Mouse (Mus musculus): ENCODE results near the gene Nnmt. TPM values are rescaled to one million over a fixed set of nuclear protein-coding genes. Genes with fewer than 3 reads are reported as not detected.

Nnmt gene
- total RNA-seq (2021), result 1 to 10 TPM; 5.1 to 5.5 TPM

DNA sequence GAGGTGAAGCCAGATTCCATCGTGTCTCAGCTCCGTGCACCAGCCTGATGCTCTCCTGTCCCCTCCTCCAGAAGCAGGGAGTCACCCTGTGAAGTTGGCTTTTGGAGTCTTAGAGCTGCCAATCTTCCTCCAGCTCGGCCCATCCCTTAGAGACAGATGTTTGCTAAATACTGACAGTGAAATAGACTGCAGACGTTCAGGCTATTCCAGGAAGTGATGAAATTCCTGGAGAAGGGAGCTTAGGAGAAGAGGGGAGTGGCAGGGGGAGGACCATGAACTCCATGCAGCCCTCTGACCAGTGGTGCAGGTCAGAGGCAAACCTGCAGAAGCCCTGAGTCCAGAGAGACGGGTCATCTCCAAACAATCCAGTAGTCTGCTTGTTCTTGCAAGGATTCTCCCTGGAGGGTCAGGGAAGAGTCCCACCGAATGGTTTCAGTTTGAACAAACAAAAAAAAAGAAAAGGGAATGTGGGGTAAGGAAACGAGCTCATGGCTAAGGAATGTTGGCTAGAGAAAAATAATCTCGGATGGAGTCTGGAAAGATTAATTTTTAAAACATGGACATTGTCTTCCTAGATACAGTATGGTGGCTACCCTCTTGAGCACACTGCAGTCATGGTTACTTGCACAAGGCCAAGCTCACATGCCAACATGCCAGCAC lies at the start of gene Nnmt:
TSS of gene Nnmt (minus strand) at position 215 of the 660 bp plus-strand sequence.
- DNase-seq (ENCODE audit: low spot score), result peak; percentile 37
- intact Hi-C loops (cut with DNase I), result no loop called here

DNA sequence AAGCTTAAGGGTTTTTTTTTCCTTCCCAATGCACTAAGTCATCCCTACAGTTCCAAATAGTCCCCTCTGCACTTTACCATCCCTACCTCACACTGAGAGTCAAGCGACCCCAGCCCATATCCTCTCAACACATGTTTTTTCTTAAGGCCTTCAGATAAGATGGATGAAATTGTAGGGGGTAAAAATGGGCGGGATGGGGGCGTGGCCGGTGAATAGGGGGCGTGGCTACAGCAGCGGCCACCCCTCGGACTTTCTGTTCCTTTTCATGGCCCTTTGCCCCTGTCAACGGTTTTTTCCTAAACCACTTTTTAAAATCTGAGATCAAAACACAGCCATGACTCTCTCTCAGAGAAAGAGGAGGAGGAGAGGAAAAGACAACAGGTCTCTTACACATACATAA lies 49.8 kb upstream of the Nnmt start:
- no peak for DNase-seq (ENCODE audit: low spot score)
- intact Hi-C loops (cut with DNase I), result loop anchor here (2.0 to 5.0 kb wide), 2 partner anchors 18 to 43 kb away; no protein-coding TSS in a partner anchor

DNA sequence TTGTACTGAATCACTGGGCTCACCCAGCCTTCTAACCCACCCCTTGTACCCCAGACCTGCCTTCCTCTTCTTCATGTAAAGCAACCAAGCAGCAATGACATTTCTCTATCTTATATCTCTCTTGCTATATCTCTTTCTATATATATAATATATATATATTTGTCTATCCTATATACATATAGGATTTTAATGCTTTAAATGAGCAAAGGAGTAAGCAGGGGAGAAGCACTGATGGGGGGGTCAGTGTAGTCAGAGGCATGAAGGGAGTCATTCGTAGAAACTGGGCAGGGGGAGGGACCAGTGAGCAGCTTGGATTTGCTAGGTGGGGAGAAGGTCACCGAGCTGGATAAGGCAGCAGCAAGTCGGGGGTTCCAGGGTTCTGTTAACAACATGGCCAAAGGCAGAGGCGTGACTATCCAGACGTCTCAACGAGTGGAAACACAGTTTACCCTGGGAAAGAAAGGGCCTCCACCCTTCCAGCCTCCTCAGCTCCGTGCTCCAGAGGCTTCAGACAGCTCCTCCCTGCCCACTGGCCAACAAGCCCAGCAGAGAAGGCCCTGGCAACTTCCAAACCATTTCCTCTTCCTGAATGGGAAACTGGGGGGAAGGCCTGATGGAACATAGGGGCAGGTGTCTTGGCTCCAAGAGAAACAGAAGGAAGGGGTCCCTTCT lies 48.6 kb upstream of the Nnmt start:
- no peak for DNase-seq (ENCODE audit: low spot score)
- intact Hi-C loops (cut with DNase I), result loop anchor here (2.0 kb wide), 1 partner anchor 19 kb away; no protein-coding TSS in a partner anchor

DNA sequence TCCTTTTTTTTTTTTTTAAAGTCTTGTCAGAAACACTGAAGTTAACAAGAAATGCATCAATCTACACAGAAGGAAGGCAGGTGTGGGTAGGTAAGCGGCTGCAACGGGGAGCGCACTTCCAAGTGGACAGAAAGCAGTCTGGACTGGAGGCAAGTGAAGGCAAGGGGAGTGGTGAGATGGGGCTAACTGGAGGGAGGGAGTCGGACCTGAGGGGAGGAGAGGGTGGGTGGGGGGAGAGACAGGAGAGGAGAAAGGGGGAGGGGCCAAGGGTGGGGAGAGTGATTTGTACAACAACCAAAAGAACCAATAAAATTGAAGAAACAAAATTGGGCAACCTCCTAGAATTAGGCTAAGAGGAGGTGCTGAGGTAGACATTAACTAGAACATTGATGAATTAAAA lies 47.1 kb upstream of the Nnmt start:
- intact Hi-C loops (cut with DNase I), result no loop called here
- no peak for DNase-seq (ENCODE audit: low spot score)

DNA sequence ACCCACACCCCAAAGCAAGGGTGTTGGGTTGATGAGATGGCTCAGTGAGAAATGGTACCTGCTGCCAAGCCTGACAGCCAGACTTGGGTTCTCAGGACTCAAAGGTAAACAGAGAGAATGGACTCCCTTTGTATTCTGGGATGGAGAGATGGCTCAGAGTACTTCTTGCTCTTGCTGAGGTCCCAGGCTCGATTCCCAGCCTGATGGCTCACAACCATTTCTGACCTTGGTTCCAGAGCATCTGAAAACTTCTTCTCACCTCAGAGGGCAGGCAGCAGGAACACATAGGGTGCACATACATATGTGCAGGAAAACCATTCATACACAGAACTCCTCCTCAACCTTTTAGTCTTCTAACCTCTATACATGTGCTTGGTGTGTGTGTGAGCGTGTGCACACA lies 45.9 kb upstream of the Nnmt start:
- DNase-seq (ENCODE audit: low spot score), result no peak
- intact Hi-C loops (cut with DNase I), result loop anchor here (1.0 kb wide), 1 partner anchor 70 kb away; no protein-coding TSS in a partner anchor

DNA sequence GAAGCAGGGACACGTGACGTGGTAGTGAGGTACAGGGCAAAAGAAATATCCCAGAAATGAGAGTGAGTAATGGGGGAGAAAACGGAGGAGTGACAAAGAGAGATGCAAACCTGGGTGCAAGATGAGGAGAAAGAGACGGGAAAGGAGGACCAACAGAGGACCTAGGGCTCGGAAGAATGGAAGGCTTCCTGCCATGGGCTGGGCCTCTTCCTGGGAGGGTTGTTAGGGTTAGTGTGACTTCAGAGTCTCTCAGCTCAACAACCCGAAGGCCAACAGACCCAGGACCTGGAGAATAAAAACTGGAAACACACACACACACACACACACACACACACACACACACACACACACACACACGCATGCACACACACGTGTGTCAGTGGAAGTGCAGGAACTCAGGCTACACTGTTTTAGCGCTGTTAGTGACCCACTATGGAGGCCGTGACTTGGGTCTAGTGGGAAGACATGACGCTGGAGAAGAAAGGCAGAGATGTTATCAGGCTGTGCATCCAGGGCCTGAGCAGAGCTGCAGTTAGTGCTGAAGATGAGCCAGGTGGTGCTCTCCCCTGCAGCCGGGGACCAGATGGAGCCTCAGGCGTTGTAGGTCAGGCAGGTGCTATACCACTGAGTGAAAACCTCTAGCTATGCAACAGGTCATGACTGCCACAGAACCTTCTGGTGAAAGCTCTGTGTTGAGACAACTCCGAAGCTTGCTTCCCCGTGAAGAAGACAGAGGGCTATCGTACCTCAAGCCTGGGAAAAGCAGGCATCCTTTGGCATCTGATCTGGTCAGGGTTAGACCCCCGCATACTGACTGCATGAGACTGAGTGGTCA lies 45.1 kb upstream of the Nnmt start:
- intact Hi-C loops (cut with DNase I), result loop anchor here (1.0 to 5.0 kb wide), 3 partner anchors 57 to 402 kb away; no protein-coding TSS in a partner anchor
- no peak for DNase-seq (ENCODE audit: low spot score)

DNA sequence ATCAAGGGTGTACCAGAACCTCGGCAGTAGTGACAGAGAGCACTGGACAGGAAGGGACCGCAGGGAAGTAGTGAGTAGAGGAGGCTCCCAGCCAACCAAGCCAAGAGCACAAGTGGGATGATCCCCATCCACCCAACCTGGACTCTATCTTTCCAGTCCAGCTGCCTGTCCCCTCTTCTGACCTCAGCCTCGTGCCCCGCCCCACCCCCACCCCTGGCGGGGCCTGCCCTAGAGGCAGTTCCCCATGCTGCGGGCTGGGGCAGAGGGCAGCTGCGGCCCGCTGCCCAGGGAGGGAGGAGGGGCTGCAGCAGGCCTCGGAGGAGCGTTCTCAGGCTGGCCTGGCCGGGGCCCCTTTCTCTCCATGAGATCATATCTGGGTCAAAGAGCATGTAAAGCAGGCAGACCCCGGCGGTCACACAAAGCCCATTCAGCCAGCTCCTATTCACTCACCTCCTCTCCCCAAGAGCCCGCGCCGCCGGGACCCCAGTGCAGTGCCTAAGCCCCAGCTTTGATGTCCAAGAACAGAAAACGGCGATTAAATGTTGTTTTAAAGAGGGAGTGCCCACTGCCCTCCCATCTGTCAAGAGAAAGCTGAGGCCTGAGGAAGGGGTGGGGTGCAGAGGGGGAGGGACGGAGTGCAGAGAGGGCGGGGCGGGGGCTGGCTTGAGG lies 44.3 kb upstream of the Nnmt start:
- intact Hi-C loops (cut with DNase I), result loop anchor here (5.0 kb wide), 2 partner anchors 58 to 403 kb away; no protein-coding TSS in a partner anchor

DNA sequence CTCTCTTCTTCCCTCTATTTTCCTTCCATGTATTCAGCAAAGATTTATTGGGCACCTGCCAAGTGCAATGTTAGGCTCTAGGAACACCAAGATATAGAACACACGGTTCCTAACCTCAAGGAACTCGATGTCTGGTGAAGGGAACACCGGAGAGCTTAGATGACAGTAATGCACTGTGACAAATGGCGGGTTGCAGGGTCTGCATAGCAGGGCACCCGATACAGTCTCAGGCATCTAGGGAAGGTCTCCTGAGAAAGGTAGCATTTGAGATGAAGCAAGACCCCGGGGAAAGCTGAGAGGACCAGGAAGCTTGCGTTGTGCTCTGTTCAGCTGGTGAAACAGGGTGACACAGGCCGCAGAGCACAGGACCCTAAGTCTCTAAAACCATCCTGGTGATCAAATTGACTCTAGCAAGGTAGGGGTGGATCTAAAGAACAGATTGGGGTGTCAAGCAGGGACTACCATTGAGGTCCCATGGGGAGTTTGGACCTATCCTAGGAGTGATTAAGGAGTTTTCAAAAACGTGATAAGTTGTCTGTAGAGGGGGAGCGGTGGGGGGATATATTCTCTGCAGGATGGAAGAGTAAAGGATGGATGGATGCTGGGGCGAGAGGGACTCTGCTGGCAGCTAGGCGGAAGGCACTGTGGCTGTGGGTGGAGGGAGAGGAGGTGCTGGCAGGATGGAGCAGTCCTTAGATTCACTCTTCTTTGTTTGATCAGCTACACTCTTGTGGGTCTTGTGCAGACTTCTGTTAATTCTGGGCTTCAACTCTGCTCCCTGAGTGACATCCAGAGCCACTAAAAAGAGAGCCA lies 43.5 kb upstream of the Nnmt start:
- no peak for DNase-seq (ENCODE audit: low spot score)
- intact Hi-C loops (cut with DNase I), result loop anchor here (1.0 to 5.0 kb wide), 3 partner anchors 59 to 404 kb away; no protein-coding TSS in a partner anchor

More for the DNA sequence above, 44.3 kb upstream of the Nnmt start:
- DNase-seq (ENCODE audit: low spot score), result peak; percentile 73

DNA sequence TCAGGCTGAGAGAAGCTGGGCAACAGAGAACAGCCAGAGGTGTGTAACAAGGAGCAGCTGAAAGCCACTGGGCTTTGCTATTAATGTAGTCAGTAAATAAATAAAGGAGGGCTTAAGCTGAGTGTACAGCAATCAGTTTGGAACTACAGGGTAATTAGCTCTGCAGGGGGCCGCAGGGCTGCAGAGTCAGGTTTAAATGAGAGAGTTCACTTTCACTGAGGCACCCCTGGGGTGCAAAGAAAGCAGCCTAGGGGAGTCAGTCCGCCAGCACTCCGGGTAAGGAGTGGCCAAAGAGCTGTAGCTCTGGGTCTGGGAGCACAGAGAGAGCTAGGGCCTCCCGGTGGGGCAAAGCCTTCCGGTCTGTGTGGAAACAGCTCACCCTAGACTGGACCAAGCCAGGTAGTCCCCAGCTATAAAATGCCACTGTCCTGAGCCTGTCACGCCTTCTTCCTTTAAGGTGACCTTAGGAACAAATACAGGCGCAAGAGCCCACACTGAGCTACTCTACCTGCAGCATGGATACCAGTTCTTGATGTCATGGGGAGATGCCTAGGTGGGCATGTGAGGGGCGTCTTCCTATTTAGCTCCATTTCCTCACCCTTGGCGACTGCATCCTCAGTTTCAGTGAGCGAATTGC lies 42.8 kb upstream of the Nnmt start:
- intact Hi-C loops (cut with DNase I), result loop anchor here (1.0 to 5.0 kb wide), 4 partner anchors 60 to 405 kb away; no protein-coding TSS in a partner anchor
- DNase-seq (ENCODE audit: low spot score), result no peak

DNA sequence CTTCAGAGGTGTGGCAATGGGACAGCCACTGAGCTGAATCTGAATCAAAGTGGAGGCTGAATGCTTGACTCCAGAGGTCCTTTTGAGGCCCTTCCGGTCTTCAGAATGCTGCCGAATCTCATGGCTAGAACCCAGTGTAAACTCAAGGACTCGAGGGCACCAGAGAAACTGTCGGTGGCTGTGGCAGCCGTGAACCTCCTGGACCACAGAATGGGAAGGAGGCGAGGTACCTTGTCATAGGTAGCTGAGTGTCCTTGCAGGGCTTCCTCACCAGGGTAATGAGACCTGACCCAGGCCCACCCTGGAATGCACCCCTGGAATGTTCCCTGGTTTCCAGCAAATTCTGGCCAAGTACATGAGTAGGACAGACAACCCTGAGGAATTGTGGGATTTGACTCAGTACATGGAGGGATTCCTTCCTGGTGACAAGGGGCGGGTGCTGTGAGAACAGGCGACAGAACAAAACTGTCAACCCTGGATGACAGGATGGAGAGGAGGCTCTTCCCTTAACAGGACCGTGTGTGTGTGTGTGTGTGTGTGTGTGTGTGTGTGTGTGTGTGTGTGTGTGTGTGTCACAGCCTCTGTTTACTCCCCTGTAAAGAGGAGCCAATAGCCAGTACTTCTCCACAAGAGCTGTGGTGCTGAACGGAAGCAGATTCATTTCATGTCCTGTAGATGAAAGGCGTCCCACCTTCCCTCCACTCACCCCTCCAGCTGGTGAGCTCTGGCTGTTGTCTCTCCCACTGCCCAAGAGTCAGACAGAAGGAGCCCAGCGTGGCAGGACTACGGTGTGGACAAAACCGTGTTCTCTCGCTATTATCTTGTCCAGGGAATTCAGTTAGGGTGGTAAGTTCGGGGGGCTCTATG lies 42.1 kb upstream of the Nnmt start:
- no peak for DNase-seq (ENCODE audit: low spot score)

DNA sequence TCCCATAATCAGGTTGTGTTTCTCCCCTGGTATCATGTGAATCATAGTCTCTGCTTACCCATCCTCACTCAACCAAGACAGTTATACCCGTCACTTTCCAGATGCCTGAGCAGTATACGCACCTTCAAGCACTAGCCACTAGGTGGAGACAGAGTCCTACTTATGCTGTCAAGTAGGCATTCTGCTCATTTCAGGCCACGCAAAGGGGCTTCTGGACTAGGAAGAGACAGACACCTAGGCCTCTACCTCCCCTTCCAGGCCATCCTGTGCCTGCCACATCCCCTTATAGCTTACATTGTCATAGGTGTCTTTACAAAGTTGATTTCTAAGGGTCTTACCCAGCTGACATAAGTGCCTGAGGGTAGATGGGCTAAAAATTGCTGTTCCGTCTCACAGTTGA lies 41.3 kb upstream of the Nnmt start:
- DNase-seq (ENCODE audit: low spot score), result peak; percentile 57
- intact Hi-C loops (cut with DNase I), result loop anchor here (1.0 to 5.0 kb wide), 6 partner anchors 61 to 406 kb away; no protein-coding TSS in a partner anchor

More for the DNA sequence above, 42.1 kb upstream of the Nnmt start:
- intact Hi-C loops (cut with DNase I), result loop anchor here (1.0 to 5.0 kb wide), 7 partner anchors 60 to 405 kb away; no protein-coding TSS in a partner anchor

DNA sequence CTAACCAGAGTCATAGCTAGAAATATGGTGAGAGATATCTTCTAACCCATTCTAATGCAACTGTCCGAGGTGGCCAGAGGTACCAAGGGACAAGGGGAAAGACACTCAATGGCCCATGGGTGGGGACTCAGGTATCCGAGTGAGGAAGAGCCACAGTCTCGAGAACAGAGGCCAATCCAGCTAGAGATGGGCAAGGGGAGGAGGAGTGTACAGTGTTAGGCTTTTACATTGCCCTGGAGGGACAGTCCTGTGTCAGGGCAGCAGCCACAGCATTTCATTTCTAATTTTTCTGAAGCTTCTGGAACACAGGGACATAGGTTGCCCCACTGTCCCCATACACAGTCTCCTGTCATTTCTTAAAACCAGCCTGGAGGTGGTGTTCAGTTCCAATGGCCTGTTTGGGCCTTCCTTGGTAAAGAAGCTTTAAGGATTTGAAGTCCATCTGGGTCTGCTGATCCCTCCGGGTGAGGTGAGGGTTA lies 40.7 kb upstream of the Nnmt start:
- DNase-seq (ENCODE audit: low spot score), result no peak

DNA sequence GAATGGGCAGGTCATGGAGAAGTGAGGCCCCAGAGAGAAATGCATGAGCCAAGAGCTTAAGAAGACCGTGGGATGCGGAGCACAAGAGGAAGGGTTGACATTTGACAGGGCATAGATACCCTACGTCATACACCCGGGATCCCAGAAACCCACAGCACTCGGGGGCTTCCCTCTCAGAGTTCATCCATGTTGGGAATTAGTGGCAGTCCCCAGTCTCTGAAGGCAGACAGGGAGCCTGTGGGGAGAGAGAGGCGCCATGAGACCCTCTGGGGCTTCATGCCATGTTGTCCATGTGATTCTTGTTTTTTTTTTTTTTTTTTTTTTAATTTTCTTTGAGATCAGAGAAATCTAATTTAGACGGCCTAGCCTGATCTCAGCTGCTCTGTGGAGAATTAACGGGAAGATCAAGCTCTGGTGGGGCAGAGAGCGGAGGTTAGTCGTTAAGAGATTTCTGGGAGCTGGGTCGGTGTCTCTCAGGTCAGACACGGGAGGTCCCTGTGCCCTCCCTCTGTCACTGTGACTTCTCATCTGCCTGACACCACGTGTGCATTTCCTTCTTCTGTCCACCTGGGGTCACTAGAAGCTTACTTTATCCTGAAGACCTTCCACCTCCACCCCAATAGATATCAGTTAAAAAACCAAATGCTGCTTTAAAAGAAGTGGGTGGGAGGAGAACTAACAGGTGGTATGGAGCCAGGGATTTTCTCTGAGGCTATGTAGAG lies 40.1 kb upstream of the Nnmt start:
- intact Hi-C loops (cut with DNase I), result loop anchor here (2.0 to 5.0 kb wide), 3 partner anchors 62 to 407 kb away; no protein-coding TSS in a partner anchor
- no peak for DNase-seq (ENCODE audit: low spot score)

More for the DNA sequence above, 40.7 kb upstream of the Nnmt start:
- intact Hi-C loops (cut with DNase I), result loop anchor here (1.0 to 5.0 kb wide), 7 partner anchors 62 to 407 kb away; no protein-coding TSS in a partner anchor

DNA sequence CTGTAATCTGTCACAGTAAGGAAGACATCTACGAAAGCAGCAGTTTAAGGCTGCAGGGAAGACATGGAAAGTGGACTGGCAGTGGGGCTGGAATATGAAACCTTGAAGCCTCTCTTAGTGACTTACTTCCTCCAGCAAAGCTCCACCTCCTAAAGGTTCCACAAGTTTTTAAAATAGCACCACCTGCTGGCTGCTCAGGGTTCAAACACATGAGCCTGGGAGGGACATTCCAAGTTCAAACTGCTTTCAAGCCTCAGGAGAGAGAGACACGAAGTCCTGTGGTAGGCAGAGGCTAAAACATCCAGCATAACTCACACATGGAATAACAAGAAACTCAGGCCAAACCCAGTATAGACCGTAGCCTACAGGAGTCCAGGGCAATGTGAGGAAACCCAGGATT lies 39.4 kb upstream of the Nnmt start:
- DNase-seq (ENCODE audit: low spot score), result no peak
- intact Hi-C loops (cut with DNase I), result loop anchor here (2.0 kb wide), 1 partner anchor 328 kb away; no protein-coding TSS in a partner anchor

DNA sequence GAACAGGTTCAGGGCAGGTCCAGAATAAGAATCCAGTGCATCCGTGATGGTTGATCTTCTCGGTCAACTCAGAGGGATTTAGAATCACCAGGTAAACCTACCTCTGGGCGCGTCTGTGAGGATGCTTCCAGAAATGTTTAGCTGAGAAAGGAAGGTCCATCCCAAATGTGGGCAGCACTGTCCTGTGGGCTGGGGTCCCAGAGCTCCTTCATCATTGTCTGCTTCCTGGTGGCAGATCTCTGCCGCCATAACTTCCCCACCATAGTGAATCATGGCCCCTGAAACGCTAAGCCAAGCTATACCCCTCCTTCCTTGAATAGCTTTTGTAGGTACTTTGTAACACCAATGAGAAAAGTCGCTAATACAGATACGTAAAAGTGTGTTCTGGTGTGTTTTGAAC lies 36.7 kb upstream of the Nnmt start:
- no peak for DNase-seq (ENCODE audit: low spot score)
- intact Hi-C loops (cut with DNase I), result no loop called here

DNA sequence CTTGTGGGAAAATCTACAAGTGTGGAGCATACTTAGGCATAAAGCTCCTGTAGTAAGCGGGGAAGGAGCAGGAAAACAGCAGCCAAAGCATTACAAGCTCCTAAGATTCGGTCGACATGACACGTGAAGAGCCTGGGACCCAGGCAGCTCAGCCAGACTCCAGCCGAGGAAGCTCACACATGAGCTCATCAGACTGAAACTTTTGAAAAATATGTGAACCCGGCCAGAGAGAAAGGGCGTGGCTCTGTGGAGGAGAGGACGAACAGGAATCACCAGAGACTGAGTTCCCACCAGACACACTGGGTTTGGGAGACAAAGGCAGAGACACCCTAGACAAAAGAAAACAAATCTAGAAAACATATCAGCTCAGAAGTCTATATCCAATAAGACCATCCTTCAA lies 35.9 kb upstream of the Nnmt start:
- intact Hi-C loops (cut with DNase I), result no loop called here

More for the DNA sequence above, 35.9 kb upstream of the Nnmt start:
- no peak for DNase-seq (ENCODE audit: low spot score)

All from heart, postnatal 25 days (tissue).